Mouse (Mus musculus): Measurements from ENCODE around the gene Trim59.

- no peak for TF ChIP-seq CTCF (IDR thresholded peaks at IDR 0.05; ENCODE audit: low read depth, low read length)
- TF ChIP-seq POLR2A (IDR thresholded peaks at IDR 0.05; ENCODE audit: insufficient read depth, low read length): no peak
- TF ChIP-seq EP300 (IDR thresholded peaks at IDR 0.05; ENCODE audit: insufficient read depth, low read depth, low read length): no peak
Measured at GRCm38 (mm10) chr3:69020764-69021163, 23.8 kb downstream of the Trim59 start.
